In genomic region chr8:41830407-41830806, GRCm38 (mm10) we compare ENCODE assay signal across 19 mouse cellular contexts.
A peak's percentile ranks its signal among the peaks of the same experiment; 100 is the strongest.
DNase-seq lines count a peak whose midpoint lies in the region; ATAC-seq and TF ChIP-seq lines count a peak whose summit lies in the region.
"Had no signal": no experiment of that assay in that cellular context is flagged by ENCODE, and none has a peak within 500 bp of the region (broad histone marks: within the 10 kb centered on the region; RNA-seq: fewer than 3 reads in every experiment).

No protein-coding gene starts in this region.

- no peak for DNase-seq in heart, postnatal 4 days
- peak; percentile 22 for DNase-seq in brain, embryonic 14.5 days (ENCODE audit: low read depth)
- peak; percentile 75 for DNase-seq in embryo, embryonic 10.5 days (ENCODE audit: low spot score)
- peak; percentile 82 for DNase-seq in fibroblast of lung, adult 2 months (ENCODE audit: low read depth)
- DNase-seq in spleen, postnatal 14 days (ENCODE audit: low spot score in 2 of 2), result no peak
- DNase-seq in yolk sac, embryonic 10.5 days (ENCODE audit: low spot score), result no peak
- DNase-seq: cerebellum, adult 2 months; cerebellum, postnatal 36 days; right cerebral cortex, postnatal 14 days; spleen, adult 18-20 months had no signal

- H3K4me3 ChIP-seq in heart, embryonic 14.5 days (ENCODE audit: control insufficient read depth in 1 of 2, insufficient read depth in 1 of 2, low read depth in 1 of 2, low read length in 2 of 2), result no peak overlapping the region
- H3K4me3 ChIP-seq: kidney, embryonic 15.5 days; limb, embryonic 13.5 days; midbrain, embryonic 12.5 days had no signal

- H3K36me3 ChIP-seq in heart, embryonic 14.5 days (ENCODE audit: control insufficient read depth, insufficient read depth, low read length), result no peaks in the 10 kb centered on the region
- H3K36me3 ChIP-seq: kidney, embryonic 15.5 days; limb, embryonic 13.5 days; midbrain, embryonic 12.5 days had no signal

- WGBS in heart, embryonic 14.5 days, result 29% methylated on average over 6 of the region's 6 CpGs

- no peak overlapping the region; a peak in 1 of 4 replicates for H3K27ac ChIP-seq in heart, embryonic 14.5 days (replicated peaks in 1 of 2; ENCODE audit: control insufficient read depth in 1 of 2, insufficient read depth in 1 of 2, low read depth in 2 of 2, low read length in 2 of 2)
- H3K27ac ChIP-seq: hindbrain, embryonic 14.5 days; kidney, embryonic 15.5 days; limb, embryonic 13.5 days; liver, embryonic 14.5 days; midbrain, embryonic 12.5 days had no signal

- no peak for TF ChIP-seq CTCF in brain, embryonic 14.5 days (IDR thresholded peaks at IDR 0.05; ENCODE audit: borderline replicate concordance, extremely low read depth, insufficient read depth, insufficient read length)

- H3K4me1 ChIP-seq in heart, embryonic 14.5 days (ENCODE audit: control insufficient read depth in 2 of 2, insufficient read depth in 2 of 2, low read length in 2 of 2), result peaks cover 2% of the 10 kb centered on the region in 2 experiments; a peak in 3 of 4 replicates

- H3K4me2 ChIP-seq in heart, embryonic 14.5 days (ENCODE audit: low read length), result peak overlapping the region; percentile 35
- H3K4me2 ChIP-seq: heart, embryonic 11.5 days; hindbrain, embryonic 14.5 days; kidney, embryonic 15.5 days; limb, embryonic 13.5 days; midbrain, embryonic 12.5 days had no signal

- no peaks in the 10 kb centered on the region for H3K9me3 ChIP-seq in heart, embryonic 14.5 days (ENCODE audit: control insufficient read depth, low read length)
- H3K9me3 ChIP-seq: kidney, embryonic 15.5 days; limb, embryonic 13.5 days; midbrain, embryonic 12.5 days had no signal

- no peak overlapping the region for H3K9ac ChIP-seq in heart, embryonic 14.5 days (ENCODE audit: low read length)
- H3K9ac ChIP-seq: hindbrain, embryonic 14.5 days; kidney, embryonic 15.5 days; limb, embryonic 13.5 days; liver, embryonic 14.5 days; midbrain, embryonic 12.5 days had no signal

- no peaks in the 10 kb centered on the region for H3K27me3 ChIP-seq in heart, embryonic 14.5 days (ENCODE audit: control insufficient read depth, insufficient read depth, low read length)
- H3K27me3 ChIP-seq: kidney, embryonic 15.5 days; limb, embryonic 13.5 days; midbrain, embryonic 12.5 days had no signal

- ATAC-seq in heart, embryonic 14.5 days (ENCODE audit: insufficient number of reproducible peaks, insufficient read depth, low FRiP score, low read depth), result peak; percentile 69
- ATAC-seq: forebrain, embryonic 14.5 days; intestine, embryonic 16.5 days had no signal

- TF ChIP-seq POLR2A in brain, embryonic 14.5 days (IDR thresholded peaks at IDR 0.05; ENCODE audit: borderline replicate concordance, extremely low read depth, insufficient read depth, insufficient read length, poor library complexity, severe bottlenecking), result no peak

Comparison
In these comparisons a context has a peak if more than half of its experiments do, and no peak if none do; other contexts are left out.
1. DNase-seq: peak in brain, embryonic 14.5 days (single experiment), embryo, embryonic 10.5 days (single experiment) and fibroblast of lung, adult 2 months (single experiment); none in heart, postnatal 4 days (single experiment), spleen, postnatal 14 days (0 of 2) and yolk sac, embryonic 10.5 days (single experiment).